Mouse (Mus musculus): ENCODE results near the gene Rpl35.

The Rpl35 gene

GRCm38 (mm10) chr2:38997386-38998374 lies 7.7 kb downstream of the Rpl35 start, which contains the start of gene Wdr38:
Wdr38 (plus strand) TSS chr2:38997476.
- DNase-seq (ENCODE audit: low spot score), result peak; percentile 92

GRCm38 (mm10) chr2:38992452-38992851 lies 13.0 kb downstream of the Rpl35 start:
- DNase-seq (ENCODE audit: low spot score), result no peak

- no peak for DNase-seq (ENCODE audit: low spot score)
Measured at GRCm38 (mm10) chr2:38992004-38992403, 13.4 kb downstream of the Rpl35 start.

GRCm38 (mm10) chr2:38988929-38989328 lies 16.5 kb downstream of the Rpl35 start:
- DNase-seq (ENCODE audit: low spot score), result no peak

- DNase-seq (ENCODE audit: low spot score), result no peak
Measured at GRCm38 (mm10) chr2:38987803-38988510, 17.5 kb downstream of the Rpl35 start.

- DNase-seq (ENCODE audit: low spot score), result no peak
Measured at GRCm38 (mm10) chr2:38987371-38987770, 18.1 kb downstream of the Rpl35 start.

- no peak for DNase-seq (ENCODE audit: low spot score)
Measured at GRCm38 (mm10) chr2:38986580-38986979, 18.8 kb downstream of the Rpl35 start.

GRCm38 (mm10) chr2:38983456-38983855 lies 22.0 kb downstream of the Rpl35 start:
- no peak for DNase-seq (ENCODE audit: low spot score)

- DNase-seq (ENCODE audit: low spot score), result no peak
Measured at GRCm38 (mm10) chr2:38977837-38978236, 27.6 kb downstream of the Rpl35 start.

- no peak for DNase-seq (ENCODE audit: low spot score)
Measured at GRCm38 (mm10) chr2:38975941-38976805, 29.3 kb downstream of the Rpl35 start.

GRCm38 (mm10) chr2:38975181-38975580 lies 30.2 kb downstream of the Rpl35 start:
- DNase-seq (ENCODE audit: low spot score), result no peak

- no peak for DNase-seq (ENCODE audit: low spot score)
Measured at GRCm38 (mm10) chr2:38974171-38974570, 31.3 kb downstream of the Rpl35 start.

GRCm38 (mm10) chr2:38973701-38974100 lies 31.7 kb downstream of the Rpl35 start:
- DNase-seq (ENCODE audit: low spot score), result no peak

- DNase-seq (ENCODE audit: low spot score), result no peak
Measured at GRCm38 (mm10) chr2:38973223-38973622, 32.2 kb downstream of the Rpl35 start.

GRCm38 (mm10) chr2:38970057-38970456 lies 35.4 kb downstream of the Rpl35 start:
- no peak for DNase-seq (ENCODE audit: low spot score)

GRCm38 (mm10) chr2:38969650-38970049 lies 35.8 kb downstream of the Rpl35 start:
- no peak for DNase-seq (ENCODE audit: low spot score)

GRCm38 (mm10) chr2:38964198-38964597 lies 41.2 kb downstream of the Rpl35 start:
- DNase-seq (ENCODE audit: low spot score), result peak; percentile 41

- no peak for DNase-seq (ENCODE audit: low spot score)
Measured at GRCm38 (mm10) chr2:38957671-38958223, 47.7 kb downstream of the Rpl35 start.

GRCm38 (mm10) chr2:38956062-38956461 lies 49.4 kb downstream of the Rpl35 start:
- DNase-seq (ENCODE audit: low spot score), result no peak

GRCm38 (mm10) chr2:38953152-38953883 lies 52.1 kb downstream of the Rpl35 start:
- no peak for DNase-seq (ENCODE audit: low spot score)
